Mouse (Mus musculus): ENCODE data around the gene Rhebl1. TPM values are rescaled to one million over a fixed set of nuclear protein-coding genes. Genes with fewer than 3 reads are reported as not detected.
"Not testable (repeated sequence)": the region's sequence is repeated elsewhere in the genome, so short reads cannot be mapped to it uniquely, and the experiment has no call there.

Gene Rhebl1
- polyA plus RNA-seq (2015; fragmentation: Nextera tagmentation; extraction: Ambion mirVana), result 35.5 and 35.9 TPM in 2 replicates

- Histone ChIP-seq H3K9me3 (no peaks in the 10 kb centered on the region), H3K27ac (no peak within 1 kb of the TSS), H3K4me2 (peak within 1 kb of the TSS; percentile 99), H3K4me1 (peaks cover 33% of the 10 kb centered on the region), H3K27me3 (replicated peaks) (peaks cover 72% of the 10 kb centered on the region), H3K9ac (peak within 1 kb of the TSS; percentile 42), H3K36me3 (replicated peaks) (no peaks in the 10 kb centered on the region), H3K4me3 (peak within 1 kb of the TSS; percentile 52)
- under 1% methylated on average over 77 of the region's 77 CpGs for WGBS
- 0 out of 2 replicates have a peak, but pooled peaks have one; percentile 14 for ATAC-seq (replicated peaks)
Measured at GRCm38 (mm10) chr15:98893940-98894745, at the start of gene Rhebl1. Rhebl1 (minus strand) TSS chr15:98894540.

- 80% methylated on average over 4 of the region's 4 CpGs for WGBS
- Histone ChIP-seq H3K4me1 (peaks cover 13% of the 10 kb centered on the region), H3K9me3 (no peaks in the 10 kb centered on the region), H3K27me3 (replicated peaks) (no peaks in the 10 kb centered on the region), H3K4me3 (no peak overlapping the region), H3K4me2 (no peak overlapping the region), H3K36me3 (replicated peaks) (no peaks in the 10 kb centered on the region), H3K9ac (no peak overlapping the region), H3K27ac (no peak overlapping the region)
- no peak for ATAC-seq (replicated peaks)
Measured at GRCm38 (mm10) chr15:98943133-98943532, 48.8 kb upstream of the Rhebl1 start.

GRCm38 (mm10) chr15:98942081-98942480 is 47.7 kb upstream of the Rhebl1 start:
- Histone ChIP-seq H3K4me1 (peaks cover 3% of the 10 kb centered on the region), H3K9ac (no peak overlapping the region), H3K4me2 (no peak overlapping the region), H3K9me3 (no peaks in the 10 kb centered on the region), H3K36me3 (replicated peaks) (no peaks in the 10 kb centered on the region), H3K27me3 (replicated peaks) (no peaks in the 10 kb centered on the region), H3K4me3 (no peak overlapping the region), H3K27ac (no peak overlapping the region)
- no peak for ATAC-seq (replicated peaks)
- WGBS, result 67% methylated on average over 4 of the region's 4 CpGs

GRCm38 (mm10) chr15:98941539-98941938 is 47.2 kb upstream of the Rhebl1 start:
- H3K36me3 ChIP-seq (replicated peaks), result no peaks in the 10 kb centered on the region
- no peak overlapping the region for H3K27ac ChIP-seq
- WGBS, result 92% methylated on average over 2 of the region's 2 CpGs
- no peak overlapping the region for H3K4me2 ChIP-seq
- ATAC-seq (replicated peaks), result no peak
- H3K27me3 ChIP-seq (replicated peaks), result no peaks in the 10 kb centered on the region
- H3K9me3 ChIP-seq, result no peaks in the 10 kb centered on the region
- H3K4me1 ChIP-seq, result no peaks in the 10 kb centered on the region; the same call in 1 of the 2 replicates
- H3K9ac ChIP-seq, result no peak overlapping the region
- H3K4me3 ChIP-seq, result no peak overlapping the region

- no peak overlapping the region for H3K27ac ChIP-seq
- WGBS, result 53% methylated on average over 10 of the region's 10 CpGs
- no peak for ATAC-seq (replicated peaks)
Measured at GRCm38 (mm10) chr15:98940816-98941215, 46.5 kb upstream of the Rhebl1 start.

GRCm38 (mm10) chr15:98934217-98934839 is 40.0 kb upstream of the Rhebl1 start, which contains the start of gene Tuba1b:
Tuba1b (minus strand) TSS chr15:98934565.
- H3K4me3 ChIP-seq, result peak within 1 kb of the TSS; percentile 89
- peak within 1 kb of the TSS; percentile 99 for H3K27ac ChIP-seq
- H3K9me3 ChIP-seq, result no peaks in the 10 kb centered on the region
- under 1% methylated on average over 54 of the region's 58 CpGs for WGBS
- H3K4me1 ChIP-seq, result peaks cover 25% of the 10 kb centered on the region
- H3K9ac ChIP-seq, result peak within 1 kb of the TSS; percentile 96
- no peaks in the 10 kb centered on the region for H3K27me3 ChIP-seq (replicated peaks)
- peak; percentile 97 for ATAC-seq (replicated peaks)
- H3K36me3 ChIP-seq (replicated peaks), result peaks cover 5% of the 10 kb centered on the region; the same call in 1 of the 2 replicates
- H3K4me2 ChIP-seq, result peak within 1 kb of the TSS; percentile 85

More at GRCm38 (mm10) chr15:98940816-98941215, 46.5 kb upstream of the Rhebl1 start:
- H3K36me3 ChIP-seq (replicated peaks), result no peaks in the 10 kb centered on the region
- no peak overlapping the region for H3K4me2 ChIP-seq
- H3K4me1 ChIP-seq, result peaks cover 2% of the 10 kb centered on the region
- no peaks in the 10 kb centered on the region for H3K27me3 ChIP-seq (replicated peaks)
- H3K9ac ChIP-seq, result no peak overlapping the region
- no peaks in the 10 kb centered on the region for H3K9me3 ChIP-seq
- H3K4me3 ChIP-seq, result no peak overlapping the region

- peak overlapping the region; percentile 85 for H3K4me2 ChIP-seq
- peak overlapping the region; percentile 99 for H3K27ac ChIP-seq
- peaks cover 29% of the 10 kb centered on the region for H3K4me1 ChIP-seq
- peak overlapping the region; percentile 96 for H3K9ac ChIP-seq
- peak; percentile 93 for ATAC-seq (replicated peaks)
- H3K4me3 ChIP-seq, result peak overlapping the region; percentile 89
- H3K9me3 ChIP-seq, result no peaks in the 10 kb centered on the region
- H3K36me3 ChIP-seq (replicated peaks), result peaks cover 5% of the 10 kb centered on the region; the same call in 1 of the 2 replicates
- no peaks in the 10 kb centered on the region for H3K27me3 ChIP-seq (replicated peaks)
- WGBS, result 0% methylated on average over 34 of the region's 35 CpGs
Measured at GRCm38 (mm10) chr15:98933833-98934216, 39.5 kb upstream of the Rhebl1 start.

- peak overlapping the region; percentile 96 for H3K9ac ChIP-seq
- H3K4me1 ChIP-seq, result peaks cover 34% of the 10 kb centered on the region
- not testable (repeated sequence) for H3K9me3 ChIP-seq; H3K27me3 ChIP-seq (replicated peaks); H3K36me3 ChIP-seq (replicated peaks)
- WGBS, result 10% methylated on average over 8 of the region's 9 CpGs
- peak overlapping the region; percentile 89 for H3K4me3 ChIP-seq
- ATAC-seq (replicated peaks), result peak; percentile 31
- H3K4me2 ChIP-seq, result peak overlapping the region; percentile 85
- peak overlapping the region; percentile 99 for H3K27ac ChIP-seq
Measured at GRCm38 (mm10) chr15:98933004-98933671, 38.8 kb upstream of the Rhebl1 start.

- Histone ChIP-seq H3K4me3 (no peak overlapping the region), H3K27ac (no peak overlapping the region), H3K9ac (no peak overlapping the region), H3K36me3 (replicated peaks) (peaks cover 5% of the 10 kb centered on the region; the same call in 1 of the 2 replicates), H3K27me3 (replicated peaks) (no peaks in the 10 kb centered on the region), H3K9me3 (no peaks in the 10 kb centered on the region), H3K4me2 (no peak overlapping the region), H3K4me1 (peaks cover 34% of the 10 kb centered on the region)
- WGBS, result 75% methylated on average over 3 of the region's 3 CpGs
- ATAC-seq (replicated peaks), result no peak
Measured at GRCm38 (mm10) chr15:98930998-98931397, 36.7 kb upstream of the Rhebl1 start.

- Histone ChIP-seq H3K36me3 (replicated peaks) (peaks cover 5% of the 10 kb centered on the region; the same call in 1 of the 2 replicates), H3K4me3 (no peak overlapping the region), H3K9me3 (no peaks in the 10 kb centered on the region), H3K27me3 (replicated peaks) (no peaks in the 10 kb centered on the region), H3K27ac (no peak overlapping the region), H3K4me2 (no peak overlapping the region), H3K9ac (no peak overlapping the region), H3K4me1 (peaks cover 26% of the 10 kb centered on the region)
- no peak for ATAC-seq (replicated peaks)
- 53% methylated on average over 8 of the region's 8 CpGs for WGBS
Measured at GRCm38 (mm10) chr15:98930017-98930734, 35.8 kb upstream of the Rhebl1 start.

- peak; percentile 58; the same call in 1 of the 2 replicates for ATAC-seq (replicated peaks)
- no peak overlapping the region for H3K27ac ChIP-seq
- no peaks in the 10 kb centered on the region for H3K9me3 ChIP-seq
- H3K36me3 ChIP-seq (replicated peaks), result peaks cover 5% of the 10 kb centered on the region; the same call in 1 of the 2 replicates
- H3K4me1 ChIP-seq, result peaks cover 21% of the 10 kb centered on the region
- H3K4me2 ChIP-seq, result 0 out of 2 replicates have a peak overlapping the region, but pooled peaks have one; percentile 8
- 13% methylated on average over 13 of the region's 13 CpGs for WGBS
- H3K27me3 ChIP-seq (replicated peaks), result no peaks in the 10 kb centered on the region
- no peak overlapping the region for H3K4me3 ChIP-seq
- H3K9ac ChIP-seq, result no peak overlapping the region
Measured at GRCm38 (mm10) chr15:98928598-98929240, 34.4 kb upstream of the Rhebl1 start.
